Mouse (Mus musculus): ENCODE data around the gene Kcnh2. TPM values are rescaled to one million over a fixed set of nuclear protein-coding genes. Genes with fewer than 3 reads are reported as not detected.

Gene Kcnh2
- total and polyA plus RNA-seq, 3 experiments: 1.3 to 12.6 (median 6.8) TPM

DNA sequence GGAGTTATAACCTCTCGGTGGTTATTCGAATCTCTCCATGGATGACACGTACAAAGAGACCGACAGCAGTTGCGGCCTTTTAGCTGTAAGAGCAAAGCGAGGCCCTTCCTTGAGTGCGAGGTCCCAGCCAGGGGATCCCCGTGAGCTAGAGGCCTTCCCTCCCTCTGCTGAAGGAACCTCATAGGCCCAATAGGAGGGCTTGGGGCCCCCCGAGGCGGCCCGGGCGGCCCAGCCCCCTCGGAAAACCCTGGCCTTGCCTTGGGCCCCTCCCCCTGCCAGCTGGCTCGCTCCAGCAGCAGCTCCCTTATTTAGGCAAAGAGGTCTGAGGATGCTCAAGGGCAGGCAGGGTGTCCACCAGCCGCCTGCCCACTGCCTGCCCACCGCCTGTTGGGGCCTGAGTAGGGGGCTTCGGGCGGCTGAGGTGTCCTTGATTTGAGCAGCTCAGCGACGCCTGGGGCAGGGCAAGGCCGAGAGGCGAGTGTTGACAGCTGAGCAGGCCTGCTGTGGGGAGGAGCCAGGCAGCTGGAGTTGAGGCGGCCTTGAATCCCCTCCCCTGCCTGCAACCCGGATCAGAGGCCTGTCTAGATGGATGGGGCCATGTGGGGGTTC, 951 bp upstream of the Kcnh2 start:
- no peak for DNase-seq (ENCODE audit: low spot score)
- H3K27me3 ChIP-seq (ENCODE audit: insufficient read depth, low read length): peaks cover 58% of the 10 kb centered on the region
- no peaks in the 10 kb centered on the region for H3K9me3 ChIP-seq (replicated peaks)

DNA sequence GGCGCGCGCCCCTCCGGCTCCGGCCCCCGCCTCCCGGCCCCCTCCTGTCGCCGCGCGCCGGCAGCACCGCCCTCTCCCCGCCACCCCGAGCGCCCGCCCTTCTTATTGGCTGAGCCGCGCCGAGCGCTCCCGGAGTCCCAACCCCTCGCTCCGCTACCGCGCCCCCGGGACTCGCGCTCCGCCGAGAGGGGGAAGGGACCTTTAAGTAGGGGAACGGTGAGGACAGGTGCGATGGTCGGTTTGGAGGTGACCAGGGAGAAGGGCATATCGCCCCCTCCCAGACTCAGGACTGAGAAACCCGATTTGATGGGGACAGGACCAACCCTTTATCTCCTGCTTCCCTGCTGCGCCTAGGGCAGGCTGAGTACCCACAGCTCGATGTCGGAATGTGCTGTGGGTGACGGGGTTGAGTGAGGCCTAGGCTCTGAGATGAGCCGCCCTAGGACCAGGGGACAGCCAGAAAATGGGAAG, 332 bp upstream of the Kcnh2 start:
- H3K9me3 ChIP-seq (replicated peaks): no peaks in the 10 kb centered on the region
- peaks cover 56% of the 10 kb centered on the region for H3K27me3 ChIP-seq (ENCODE audit: insufficient read depth, low read length)
- TF ChIP-seq GATA2 (IDR thresholded peaks at IDR 0.05; ENCODE audit: borderline replicate concordance, low read depth, low read length) (no peak), POLR2AphosphoS5 (IDR thresholded peaks at IDR 0.05; ENCODE audit: insufficient replicate concordance, low read depth, low read length) (no peak), GATA1 (IDR thresholded peaks at IDR 0.05; ENCODE audit: borderline replicate concordance, low read length) (no peak), CTCF (IDR thresholded peaks at IDR 0.05; ENCODE audit: low read depth, low read length) (no peak), TAL1 (conservative IDR thresholded peaks at IDR 0.05; ENCODE audit: low read depth, low read length) (no peak)
- peaks cover 3% of the 10 kb centered on the region for H3K36me3 ChIP-seq (replicated peaks)
- H3K4me3 ChIP-seq (ENCODE audit: low read depth, low read length): peak overlapping the region; percentile 75
- H3K4me1 ChIP-seq (ENCODE audit: insufficient read depth, low read depth, low read length): peaks cover 63% of the 10 kb centered on the region
- ATAC-seq (ENCODE audit: extremely low read depth, insufficient number of reproducible peaks, low FRiP score, poor library complexity, severe bottlenecking): peak; percentile 51
- DNase-seq (ENCODE audit: low spot score): peak; percentile 89

More for the DNA sequence above, 951 bp upstream of the Kcnh2 start:
- peaks cover 3% of the 10 kb centered on the region for H3K36me3 ChIP-seq (replicated peaks)
- peaks cover 57% of the 10 kb centered on the region for H3K4me1 ChIP-seq (ENCODE audit: insufficient read depth, low read depth, low read length)
- no peak for TF ChIP-seq GATA2 (IDR thresholded peaks at IDR 0.05; ENCODE audit: borderline replicate concordance, low read depth, low read length)
- no peak for TF ChIP-seq POLR2AphosphoS5 (IDR thresholded peaks at IDR 0.05; ENCODE audit: insufficient replicate concordance, low read depth, low read length)
- no peak for TF ChIP-seq TAL1 (conservative IDR thresholded peaks at IDR 0.05; ENCODE audit: low read depth, low read length)
- no peak for TF ChIP-seq GATA1 (IDR thresholded peaks at IDR 0.05; ENCODE audit: borderline replicate concordance, low read length)
- TF ChIP-seq CTCF (IDR thresholded peaks at IDR 0.05; ENCODE audit: low read depth, low read length): no peak
- no peak for ATAC-seq (ENCODE audit: extremely low read depth, insufficient number of reproducible peaks, low FRiP score, poor library complexity, severe bottlenecking)
- H3K4me3 ChIP-seq (ENCODE audit: low read depth, low read length): peak overlapping the region; percentile 75; the same call in 1 of the 2 replicates

DNA sequence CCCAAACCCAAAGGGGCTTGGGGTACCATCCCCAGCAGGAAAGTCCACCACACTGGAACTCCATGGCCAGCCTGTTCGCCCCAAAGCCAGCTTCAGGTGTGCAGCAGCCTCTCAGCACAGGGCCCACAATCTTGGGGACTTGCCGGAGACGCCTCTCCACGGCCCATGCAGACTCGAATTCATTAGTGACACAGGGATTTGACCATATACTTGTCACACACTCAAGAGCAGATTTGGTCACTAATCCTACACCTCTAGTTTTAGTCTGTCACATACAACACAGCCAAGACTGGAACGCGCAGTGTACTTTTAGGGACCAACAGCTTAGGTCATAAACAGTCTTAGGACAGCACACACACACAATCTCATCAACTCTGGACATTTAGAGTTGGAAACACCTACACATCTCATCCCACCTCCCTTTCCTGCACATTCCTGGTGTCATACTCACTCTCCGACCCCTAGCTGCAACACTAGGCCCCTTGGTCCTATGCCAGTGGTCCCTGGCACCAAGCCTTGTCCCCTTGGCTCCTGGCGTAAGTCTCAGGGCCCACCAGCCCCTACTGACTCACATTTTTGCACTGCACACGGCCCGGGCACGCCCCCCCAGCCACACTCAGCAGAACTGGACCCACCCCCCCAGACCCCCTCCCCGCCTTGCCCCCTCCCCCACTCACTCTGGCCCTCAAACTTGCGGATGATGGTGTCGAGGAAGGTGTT, 713 bp downstream of the Kcnh2 start:
- no peak for TF ChIP-seq POLR2AphosphoS5 (IDR thresholded peaks at IDR 0.05; ENCODE audit: insufficient replicate concordance, low read depth, low read length)
- no peak for TF ChIP-seq GATA2 (IDR thresholded peaks at IDR 0.05; ENCODE audit: borderline replicate concordance, low read depth, low read length)
- TF ChIP-seq GATA1 (IDR thresholded peaks at IDR 0.05; ENCODE audit: borderline replicate concordance, low read length): no peak
- TF ChIP-seq CTCF (IDR thresholded peaks at IDR 0.05; ENCODE audit: low read depth, low read length): no peak
- no peak for TF ChIP-seq TAL1 (conservative IDR thresholded peaks at IDR 0.05; ENCODE audit: low read depth, low read length)
- H3K36me3 ChIP-seq (replicated peaks): peaks cover 3% of the 10 kb centered on the region

DNA sequence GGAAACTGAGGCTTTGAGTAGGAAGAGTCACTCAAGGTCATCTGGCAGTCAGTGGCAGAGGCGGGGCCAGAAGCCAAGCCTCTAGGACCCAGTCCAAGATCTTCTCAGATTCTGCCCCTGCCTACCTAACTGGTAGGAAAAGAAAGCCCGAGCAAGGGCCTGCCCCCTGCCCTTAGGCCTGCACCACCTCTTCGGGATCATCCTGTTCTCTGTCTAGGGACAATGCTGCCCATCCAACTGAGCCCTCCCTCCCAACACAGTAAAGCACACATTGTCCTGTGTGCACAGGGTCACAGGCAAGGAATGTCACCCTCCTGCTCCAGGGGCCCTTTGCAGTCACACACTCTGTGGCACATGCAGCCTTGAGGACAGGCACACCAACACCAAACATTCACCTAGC, 1.3 kb downstream of the Kcnh2 start:
- peak overlapping the region; percentile 75; the same call in 1 of the 2 replicates for H3K4me3 ChIP-seq (ENCODE audit: low read depth, low read length)
- ATAC-seq (ENCODE audit: extremely low read depth, insufficient number of reproducible peaks, low FRiP score, poor library complexity, severe bottlenecking) (no peak), DNase-seq (ENCODE audit: low spot score) (no peak)
- H3K36me3 ChIP-seq (replicated peaks): peaks cover 3% of the 10 kb centered on the region
- H3K9me3 ChIP-seq (replicated peaks): no peaks in the 10 kb centered on the region
- H3K27me3 ChIP-seq (ENCODE audit: insufficient read depth, low read length): peaks cover 54% of the 10 kb centered on the region
- H3K4me1 ChIP-seq (ENCODE audit: insufficient read depth, low read depth, low read length): peaks cover 80% of the 10 kb centered on the region
- TF ChIP-seq TAL1 (conservative IDR thresholded peaks at IDR 0.05; ENCODE audit: low read depth, low read length): no peak
- no peak for TF ChIP-seq GATA1 (IDR thresholded peaks at IDR 0.05; ENCODE audit: borderline replicate concordance, low read length)
- TF ChIP-seq CTCF (IDR thresholded peaks at IDR 0.05; ENCODE audit: low read depth, low read length): no peak
- TF ChIP-seq GATA2 (IDR thresholded peaks at IDR 0.05; ENCODE audit: borderline replicate concordance, low read depth, low read length): no peak
- no peak for TF ChIP-seq POLR2AphosphoS5 (IDR thresholded peaks at IDR 0.05; ENCODE audit: insufficient replicate concordance, low read depth, low read length)

More for the DNA sequence above, 713 bp downstream of the Kcnh2 start:
- no peak for ATAC-seq (ENCODE audit: extremely low read depth, insufficient number of reproducible peaks, low FRiP score, poor library complexity, severe bottlenecking)
- peaks cover 74% of the 10 kb centered on the region for H3K4me1 ChIP-seq (ENCODE audit: insufficient read depth, low read depth, low read length)
- no peak for DNase-seq (ENCODE audit: low spot score)
- H3K4me3 ChIP-seq (ENCODE audit: low read depth, low read length): peak overlapping the region; percentile 75
- H3K9me3 ChIP-seq (replicated peaks): no peaks in the 10 kb centered on the region
- H3K27me3 ChIP-seq (ENCODE audit: insufficient read depth, low read length): peaks cover 54% of the 10 kb centered on the region

DNA sequence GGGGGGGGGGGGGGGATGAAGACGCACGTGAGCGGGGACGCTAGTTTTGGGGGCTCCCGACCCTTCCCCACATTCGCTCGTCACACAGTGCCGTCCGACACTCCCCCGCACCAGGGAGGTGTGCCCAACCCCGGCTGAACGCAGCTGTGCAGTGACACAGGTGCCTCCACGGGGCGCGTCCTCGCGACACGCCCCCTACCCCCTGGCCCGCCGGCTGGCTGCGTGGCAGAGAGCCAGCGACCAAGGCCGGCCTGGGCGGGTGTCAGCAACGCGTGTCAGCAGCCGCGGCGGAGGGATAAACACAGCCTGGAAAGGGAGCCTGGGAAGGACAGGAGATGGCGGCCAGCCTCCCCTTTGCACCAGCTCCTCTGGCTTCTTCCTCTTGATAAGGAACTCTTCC, 2.9 kb downstream of the Kcnh2 start:
- DNase-seq (ENCODE audit: low spot score) (peak; percentile 61), ATAC-seq (ENCODE audit: extremely low read depth, insufficient number of reproducible peaks, low FRiP score, poor library complexity, severe bottlenecking) (no peak)
- Histone ChIP-seq H3K4me3 (ENCODE audit: low read depth, low read length) (peak overlapping the region; percentile 74), H3K9me3 (replicated peaks) (no peaks in the 10 kb centered on the region), H3K36me3 (replicated peaks) (peaks cover 3% of the 10 kb centered on the region), H3K4me1 (ENCODE audit: insufficient read depth, low read depth, low read length) (peaks cover 95% of the 10 kb centered on the region), H3K27me3 (ENCODE audit: insufficient read depth, low read length) (peaks cover 40% of the 10 kb centered on the region)
- TF ChIP-seq TAL1 (conservative IDR thresholded peaks at IDR 0.05; ENCODE audit: low read depth, low read length): no peak
- TF ChIP-seq POLR2AphosphoS5 (IDR thresholded peaks at IDR 0.05; ENCODE audit: insufficient replicate concordance, low read depth, low read length): no peak
- no peak for TF ChIP-seq GATA2 (IDR thresholded peaks at IDR 0.05; ENCODE audit: borderline replicate concordance, low read depth, low read length)
- TF ChIP-seq GATA1 (IDR thresholded peaks at IDR 0.05; ENCODE audit: borderline replicate concordance, low read length): no peak
- TF ChIP-seq CTCF (IDR thresholded peaks at IDR 0.05; ENCODE audit: low read depth, low read length): no peak

DNA sequence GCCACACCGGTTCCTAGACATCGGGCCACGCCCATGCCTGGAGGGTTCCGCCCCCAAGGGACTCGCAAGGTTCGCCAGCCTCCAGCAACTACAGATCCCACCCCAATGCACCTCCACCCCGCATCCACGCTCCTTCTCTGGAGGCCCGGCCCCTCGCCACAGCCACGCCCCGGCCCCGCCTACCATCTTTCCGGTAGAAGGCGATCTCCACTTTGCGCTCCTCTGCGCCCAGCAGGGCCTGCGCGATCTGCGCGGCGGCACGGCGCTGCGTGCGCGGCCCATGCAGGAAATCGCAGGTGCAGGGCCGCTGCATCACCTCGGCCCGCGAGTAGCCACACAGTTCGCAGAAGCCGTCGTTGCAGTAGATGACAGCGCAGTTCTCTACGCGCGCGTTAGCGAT, 3.3 kb downstream of the Kcnh2 start:
- Histone ChIP-seq H3K4me1 (ENCODE audit: insufficient read depth, low read depth, low read length) (peaks cover 97% of the 10 kb centered on the region), H3K9me3 (replicated peaks) (no peaks in the 10 kb centered on the region), H3K27me3 (ENCODE audit: insufficient read depth, low read length) (peaks cover 37% of the 10 kb centered on the region), H3K36me3 (replicated peaks) (peaks cover 3% of the 10 kb centered on the region), H3K4me3 (ENCODE audit: low read depth, low read length) (peak overlapping the region; percentile 74)
- DNase-seq (ENCODE audit: low spot score): peak; percentile 89
- TF ChIP-seq TAL1 (conservative IDR thresholded peaks at IDR 0.05; ENCODE audit: low read depth, low read length) (no peak), CTCF (IDR thresholded peaks at IDR 0.05; ENCODE audit: low read depth, low read length) (no peak), POLR2AphosphoS5 (IDR thresholded peaks at IDR 0.05; ENCODE audit: insufficient replicate concordance, low read depth, low read length) (no peak), GATA2 (IDR thresholded peaks at IDR 0.05; ENCODE audit: borderline replicate concordance, low read depth, low read length) (no peak), GATA1 (IDR thresholded peaks at IDR 0.05; ENCODE audit: borderline replicate concordance, low read length) (no peak)
- peak; percentile 54 for ATAC-seq (ENCODE audit: extremely low read depth, insufficient number of reproducible peaks, low FRiP score, poor library complexity, severe bottlenecking)
